Mouse (Mus musculus): ENCODE data around the gene Cnksr3. TPM values are rescaled to one million over a fixed set of nuclear protein-coding genes. Genes with fewer than 3 reads are reported as not detected.

Gene Cnksr3
- 6.7 and 7.4 TPM in 2 replicates for polyA plus RNA-seq (2014; fragmentation: Nextera tagmentation; extraction: Ambion mirVana)

DNA sequence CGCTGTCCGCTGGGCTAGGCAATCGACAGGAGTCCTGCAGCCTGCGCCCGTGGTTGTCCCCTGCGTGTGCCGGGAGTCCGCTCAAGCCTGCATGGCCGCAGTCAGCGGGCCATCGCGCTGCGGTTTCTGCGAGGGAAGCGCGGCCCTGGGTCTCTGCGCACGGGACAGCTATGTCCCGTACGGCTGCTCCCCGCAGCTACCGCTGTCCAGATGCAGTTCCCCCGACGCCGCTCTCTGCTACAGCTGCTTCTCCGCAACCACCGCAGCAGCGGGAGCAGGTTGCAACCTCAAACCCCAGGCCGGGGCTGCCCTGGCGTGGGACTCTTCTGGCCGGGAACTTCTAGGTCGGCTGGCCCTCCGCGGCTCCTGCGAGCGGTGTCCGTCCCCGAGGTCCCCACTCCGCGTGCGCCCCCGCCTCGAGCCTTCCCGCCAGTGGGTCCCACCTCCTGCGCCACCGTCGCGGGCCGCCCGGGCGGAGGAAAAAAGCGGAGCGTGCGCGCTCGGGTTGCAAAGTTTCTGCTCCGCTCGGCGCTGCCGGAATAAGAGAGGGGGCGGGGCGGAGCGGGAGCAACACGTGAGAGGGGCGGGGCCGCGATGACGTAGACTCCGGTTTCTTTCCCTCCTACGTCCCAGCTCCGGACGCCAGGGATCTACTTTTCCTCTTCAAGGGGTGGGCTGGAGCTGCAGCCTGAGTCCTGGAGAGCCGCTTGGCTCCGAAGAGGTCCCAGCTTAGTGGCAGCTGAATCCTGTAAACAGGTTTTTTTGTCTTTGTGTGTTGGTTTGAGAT, at the start of gene Cnksr3:
Gene Cnksr3 (minus strand): TSS at position 542 of the 787 bp plus-strand sequence.
- Histone ChIP-seq H3K4me2 (peak within 1 kb of the TSS; percentile 92), H3K9me3 (ENCODE audit: control insufficient read depth, low read length) (no peaks in the 10 kb centered on the region), H3K27me3 (ENCODE audit: control insufficient read depth, insufficient read depth, low read length) (no peaks in the 10 kb centered on the region), H3K9ac (ENCODE audit: low read length) (peak within 1 kb of the TSS; percentile 81), H3K4me1 (ENCODE audit: control insufficient read depth, insufficient read depth, low read length) (peaks cover 11% of the 10 kb centered on the region), H3K4me3 (ENCODE audit: low read depth, low read length) (peak within 1 kb of the TSS; percentile 68), H3K36me3 (ENCODE audit: control insufficient read depth, insufficient read depth, low read length) (no peaks in the 10 kb centered on the region), H3K27ac (ENCODE audit: low read depth, low read length) (0 out of 2 replicates have a peak within 1 kb of the TSS, but pooled peaks have one; percentile 25)
- ATAC-seq (ENCODE audit: low FRiP score) (peak; percentile 89), DNase-seq (ENCODE audit: low spot score, missing footprints) (peak; percentile 99)
- WGBS, result under 1% methylated on average over 74 of the region's 74 CpGs

DNA sequence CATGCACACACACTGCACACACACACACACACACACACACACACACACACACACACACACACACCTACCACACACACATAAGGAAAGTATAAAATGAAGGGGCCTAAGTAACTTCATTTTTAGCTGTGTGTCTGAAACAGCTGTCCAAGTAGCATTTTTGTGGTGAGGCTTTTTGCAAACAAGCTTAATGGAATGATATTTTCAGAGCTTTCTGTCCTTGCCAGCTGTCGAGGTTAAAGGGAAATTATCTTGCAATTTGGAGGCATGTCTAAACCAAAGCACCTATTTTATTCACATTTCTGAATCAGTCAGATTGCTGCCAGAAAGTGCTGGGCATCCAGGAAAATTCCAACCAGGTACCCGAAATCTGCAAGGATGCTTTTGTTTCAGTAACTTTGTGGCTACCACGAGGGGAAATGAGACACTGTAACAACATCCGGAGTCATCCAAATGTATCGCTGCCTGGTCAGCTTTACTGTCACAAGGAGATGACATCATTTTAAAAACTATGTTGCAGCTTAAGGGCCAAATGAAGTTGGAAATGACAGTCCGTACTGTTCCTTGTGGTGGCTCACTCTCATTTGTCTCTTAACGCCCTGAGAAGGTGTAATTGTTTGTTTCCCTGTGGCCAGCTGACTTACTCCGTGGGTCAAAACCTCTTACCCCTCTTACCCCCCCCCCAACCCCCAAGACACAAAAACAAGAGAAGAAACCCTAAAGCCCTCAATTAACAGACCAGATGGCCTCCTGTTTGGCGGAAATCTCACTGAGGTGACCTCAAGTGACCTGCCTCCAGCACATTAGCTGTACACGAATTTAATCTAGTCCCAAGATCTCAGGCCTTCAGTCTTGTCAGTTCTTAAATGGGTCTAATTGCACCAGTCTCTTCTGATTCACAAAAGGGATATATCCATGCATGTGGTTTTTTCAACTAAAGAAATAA, 48.4 kb upstream of the Cnksr3 start:
- Histone ChIP-seq H3K4me1 (ENCODE audit: control insufficient read depth, insufficient read depth, low read length) (no peaks in the 10 kb centered on the region), H3K9me3 (ENCODE audit: control insufficient read depth, low read length) (no peaks in the 10 kb centered on the region), H3K27ac (ENCODE audit: low read depth, low read length) (no peak overlapping the region), H3K4me2 (no peak overlapping the region), H3K9ac (ENCODE audit: low read length) (no peak overlapping the region), H3K27me3 (ENCODE audit: control insufficient read depth, insufficient read depth, low read length) (no peaks in the 10 kb centered on the region), H3K4me3 (ENCODE audit: low read depth, low read length) (no peak overlapping the region), H3K36me3 (ENCODE audit: control insufficient read depth, insufficient read depth, low read length) (no peaks in the 10 kb centered on the region)
- no peak for DNase-seq (ENCODE audit: low spot score, missing footprints)
- no peak for ATAC-seq (ENCODE audit: low FRiP score)
- 62% methylated on average over 10 of the region's 10 CpGs for WGBS

DNA sequence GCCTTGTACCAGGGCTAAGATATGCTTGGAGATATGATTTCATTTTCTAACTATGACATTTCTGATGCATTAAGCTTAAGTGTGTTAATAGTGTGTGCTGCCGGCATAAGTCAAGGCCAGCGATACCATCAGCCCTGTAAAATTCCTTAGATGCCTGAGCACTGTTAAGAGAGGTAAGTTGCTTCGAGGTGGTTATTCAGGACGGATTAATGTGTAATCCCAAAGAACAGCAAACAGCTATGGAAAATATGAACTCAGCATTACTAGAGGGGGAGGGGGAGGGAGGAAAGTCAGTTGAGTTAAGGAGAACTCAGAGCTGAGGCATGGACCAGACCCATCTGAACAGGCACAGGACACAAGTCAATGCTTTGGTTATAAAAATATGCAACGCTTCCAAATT, 46.6 kb upstream of the Cnksr3 start:
- H3K4me3 ChIP-seq (ENCODE audit: low read depth, low read length), result no peak overlapping the region
- H3K9ac ChIP-seq (ENCODE audit: low read length), result no peak overlapping the region
- no peak for DNase-seq (ENCODE audit: low spot score, missing footprints)
- ATAC-seq (ENCODE audit: low FRiP score), result no peak
- no peak overlapping the region for H3K27ac ChIP-seq (ENCODE audit: low read depth, low read length)
- H3K9me3 ChIP-seq (ENCODE audit: control insufficient read depth, low read length), result no peaks in the 10 kb centered on the region
- no peaks in the 10 kb centered on the region for H3K36me3 ChIP-seq (ENCODE audit: control insufficient read depth, insufficient read depth, low read length)
- WGBS, result 83% methylated on average over 5 of the region's 5 CpGs
- H3K4me2 ChIP-seq, result no peak overlapping the region
- no peaks in the 10 kb centered on the region for H3K27me3 ChIP-seq (ENCODE audit: control insufficient read depth, insufficient read depth, low read length)
- H3K4me1 ChIP-seq (ENCODE audit: control insufficient read depth, insufficient read depth, low read length), result no peaks in the 10 kb centered on the region

DNA sequence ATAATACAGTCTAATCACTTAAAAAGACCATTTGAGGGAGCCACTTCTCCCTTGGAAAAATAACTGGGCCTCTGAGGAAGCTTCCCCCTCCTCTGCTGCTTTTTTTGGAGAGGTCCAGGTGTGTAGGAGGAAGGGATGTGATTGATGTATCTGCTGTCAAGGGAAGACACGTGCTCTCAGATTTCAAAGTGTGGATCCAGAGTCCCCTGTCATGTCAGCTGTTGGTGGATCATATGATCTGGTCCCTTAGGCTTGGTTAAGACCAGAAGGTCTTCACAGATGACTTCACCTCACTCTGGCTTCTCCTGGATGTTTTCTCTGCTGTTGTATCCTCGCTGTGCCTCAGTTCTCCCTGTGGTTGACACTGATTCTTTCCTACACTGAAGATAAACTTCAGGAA, 38.4 kb upstream of the Cnksr3 start:
- Histone ChIP-seq H3K27me3 (ENCODE audit: control insufficient read depth, insufficient read depth, low read length) (no peaks in the 10 kb centered on the region), H3K9ac (ENCODE audit: low read length) (no peak overlapping the region), H3K27ac (ENCODE audit: low read depth, low read length) (no peak overlapping the region), H3K4me3 (ENCODE audit: low read depth, low read length) (no peak overlapping the region), H3K9me3 (ENCODE audit: control insufficient read depth, low read length) (no peaks in the 10 kb centered on the region), H3K36me3 (ENCODE audit: control insufficient read depth, insufficient read depth, low read length) (no peaks in the 10 kb centered on the region), H3K4me1 (ENCODE audit: control insufficient read depth, insufficient read depth, low read length) (no peaks in the 10 kb centered on the region), H3K4me2 (no peak overlapping the region)
- WGBS, result 95% methylated on average over 2 of the region's 2 CpGs
- no peak for ATAC-seq (ENCODE audit: low FRiP score)
- no peak for DNase-seq (ENCODE audit: low spot score, missing footprints)

- 0 out of 2 replicates have a peak, but pooled peaks have one; percentile 30 for ATAC-seq (ENCODE audit: low FRiP score)
- Histone ChIP-seq H3K4me2 (no peak overlapping the region), H3K4me1 (ENCODE audit: control insufficient read depth, insufficient read depth, low read length) (0 out of 2 replicates have a peak, but pooled peaks cover 3% of the 10 kb centered on the region), H3K36me3 (ENCODE audit: control insufficient read depth, insufficient read depth, low read length) (no peaks in the 10 kb centered on the region), H3K9me3 (ENCODE audit: control insufficient read depth, low read length) (no peaks in the 10 kb centered on the region), H3K4me3 (ENCODE audit: low read depth, low read length) (no peak overlapping the region), H3K9ac (ENCODE audit: low read length) (no peak overlapping the region), H3K27ac (ENCODE audit: low read depth, low read length) (no peak overlapping the region), H3K27me3 (ENCODE audit: control insufficient read depth, insufficient read depth, low read length) (no peaks in the 10 kb centered on the region)
- 17% methylated on average over 3 of the region's 5 CpGs for WGBS
- DNase-seq (ENCODE audit: low spot score, missing footprints), result no peak
These were observed 22.6 kb upstream of the Cnksr3 start for GRCm38 (mm10) chr10:7234601-7235000.

GRCm38 (mm10) chr10:7217551-7218127, 5.6 kb upstream of the Cnksr3 start:
- Histone ChIP-seq H3K4me3 (ENCODE audit: low read depth, low read length) (no peak overlapping the region), H3K36me3 (ENCODE audit: control insufficient read depth, insufficient read depth, low read length) (no peaks in the 10 kb centered on the region), H3K9me3 (ENCODE audit: control insufficient read depth, low read length) (no peaks in the 10 kb centered on the region), H3K4me1 (ENCODE audit: control insufficient read depth, insufficient read depth, low read length) (0 out of 2 replicates have a peak, but pooled peaks cover 3% of the 10 kb centered on the region), H3K9ac (ENCODE audit: low read length) (no peak overlapping the region), H3K27me3 (ENCODE audit: control insufficient read depth, insufficient read depth, low read length) (no peaks in the 10 kb centered on the region), H3K4me2 (no peak overlapping the region), H3K27ac (ENCODE audit: low read depth, low read length) (no peak overlapping the region)
- ATAC-seq (ENCODE audit: low FRiP score), result no peak
- WGBS, result 88% methylated on average over 3 of the region's 3 CpGs
- peak; percentile 51 for DNase-seq (ENCODE audit: low spot score, missing footprints)

- DNase-seq (ENCODE audit: low spot score, missing footprints), result peak; percentile 44
- Histone ChIP-seq H3K4me3 (ENCODE audit: low read depth, low read length) (no peak overlapping the region), H3K27me3 (ENCODE audit: control insufficient read depth, insufficient read depth, low read length) (no peaks in the 10 kb centered on the region), H3K4me1 (ENCODE audit: control insufficient read depth, insufficient read depth, low read length) (peaks cover 11% of the 10 kb centered on the region), H3K9ac (ENCODE audit: low read length) (no peak overlapping the region), H3K4me2 (no peak overlapping the region), H3K27ac (ENCODE audit: low read depth, low read length) (no peak overlapping the region), H3K36me3 (ENCODE audit: control insufficient read depth, insufficient read depth, low read length) (no peaks in the 10 kb centered on the region), H3K9me3 (ENCODE audit: control insufficient read depth, low read length) (no peaks in the 10 kb centered on the region)
- no peak for ATAC-seq (ENCODE audit: low FRiP score)
- WGBS, result 84% methylated on average over 4 of the region's 4 CpGs
These were observed 2.7 kb upstream of the Cnksr3 start for GRCm38 (mm10) chr10:7214718-7215117.

DNA sequence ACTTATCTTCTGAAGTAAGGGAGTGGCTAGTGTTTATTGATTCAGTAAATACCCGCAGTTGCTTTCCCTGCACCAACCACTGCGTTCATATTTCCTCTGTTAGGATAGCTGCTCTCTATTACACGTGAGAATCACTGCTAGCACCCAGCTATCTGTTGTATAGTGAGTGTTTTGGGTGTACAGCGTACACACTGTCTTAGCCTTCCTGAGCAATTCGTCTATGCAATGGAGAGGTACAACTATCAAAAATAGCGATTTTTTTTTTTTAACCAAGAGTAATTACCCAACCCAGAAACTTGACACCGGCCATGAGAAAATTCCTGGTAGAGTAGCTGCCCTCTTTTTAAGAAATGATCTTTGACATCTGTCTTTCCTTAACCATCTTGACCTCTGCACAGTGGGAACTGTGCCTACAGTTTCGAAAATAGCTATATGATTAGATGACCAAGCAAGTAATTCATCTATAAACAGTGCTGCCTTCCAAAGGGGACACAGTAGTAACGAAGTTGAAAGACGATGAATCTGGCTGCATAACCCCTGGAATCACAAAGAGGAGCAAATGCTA, 1.1 kb upstream of the Cnksr3 start:
- Histone ChIP-seq H3K9ac (ENCODE audit: low read length) (peak overlapping the region; percentile 81; the same call in 1 of the 2 replicates), H3K4me2 (peak overlapping the region; percentile 92; the same call in 1 of the 2 replicates), H3K27me3 (ENCODE audit: control insufficient read depth, insufficient read depth, low read length) (no peaks in the 10 kb centered on the region), H3K27ac (ENCODE audit: low read depth, low read length) (no peak overlapping the region), H3K4me1 (ENCODE audit: control insufficient read depth, insufficient read depth, low read length) (peaks cover 11% of the 10 kb centered on the region), H3K36me3 (ENCODE audit: control insufficient read depth, insufficient read depth, low read length) (no peaks in the 10 kb centered on the region), H3K4me3 (ENCODE audit: low read depth, low read length) (no peak overlapping the region), H3K9me3 (ENCODE audit: control insufficient read depth, low read length) (no peaks in the 10 kb centered on the region)
- no peak for ATAC-seq (ENCODE audit: low FRiP score)
- whole genome bisulfite sequencing, result 65% methylated on average over 10 of the region's 10 CpGs
- DNase-seq (ENCODE audit: low spot score, missing footprints), result no peak
